Mouse (Mus musculus) urinary bladder, postnatal 36 days (tissue): ENCODE measurements around the gene Gabarapl2.

Experiments
- DNase-seq, 2 experiments: peaks; one replicate each; pipeline ENCODE4 v3.0.0; 2022; ENCODE audit warnings: low spot score in 2 of 2, mixed read lengths in 1 of 2

Gene Gabarapl2

DNA sequence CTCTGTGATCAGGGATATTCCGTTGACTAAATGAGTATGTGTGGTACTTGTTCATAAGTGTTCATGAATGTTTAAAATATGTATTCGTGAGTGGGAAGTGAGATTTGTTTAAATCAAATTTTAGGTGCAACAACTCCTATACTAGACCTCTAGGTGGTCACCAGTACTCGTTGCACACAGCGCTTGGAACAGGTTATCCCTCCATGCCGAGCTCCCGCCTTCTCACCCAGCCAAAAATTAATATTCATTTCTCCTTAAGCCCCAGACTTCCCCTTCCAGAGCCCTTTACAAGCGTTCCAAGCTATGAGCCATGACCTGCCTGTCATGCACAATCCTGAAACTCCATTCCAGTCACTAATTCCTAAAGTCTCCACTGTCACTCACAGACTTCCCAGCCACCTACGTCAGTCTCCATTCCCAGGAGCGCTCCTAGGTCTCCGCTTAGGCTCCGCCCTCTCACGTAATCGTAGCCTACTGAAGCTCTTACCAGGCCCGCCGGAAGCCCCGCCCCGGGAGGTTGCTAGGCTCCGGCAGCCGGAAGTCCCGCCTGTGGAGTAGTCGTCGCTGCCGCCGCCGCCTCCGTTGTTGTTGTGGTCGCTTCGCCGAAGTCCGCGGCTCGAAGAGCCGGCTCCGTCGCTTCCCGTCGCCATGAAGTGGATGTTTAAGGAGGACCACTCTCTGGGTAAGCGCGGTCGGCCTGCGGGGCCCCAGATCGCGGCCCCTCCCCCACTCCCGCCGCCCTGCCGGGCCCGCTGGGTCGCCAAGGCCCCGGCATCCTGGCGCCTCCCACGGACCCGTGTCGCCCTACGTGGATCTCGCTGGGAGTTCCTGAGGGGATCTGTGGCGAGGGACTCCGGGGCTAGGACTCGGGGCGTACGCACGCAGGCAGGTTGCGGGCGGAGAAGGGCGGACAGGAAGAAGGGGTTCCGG is at the start of gene Gabarapl2:
Gabarapl2 (plus strand) TSS at position 533 of the 930 bp plus-strand sequence.
- DNase-seq = peak; percentile 96 to 97

DNA sequence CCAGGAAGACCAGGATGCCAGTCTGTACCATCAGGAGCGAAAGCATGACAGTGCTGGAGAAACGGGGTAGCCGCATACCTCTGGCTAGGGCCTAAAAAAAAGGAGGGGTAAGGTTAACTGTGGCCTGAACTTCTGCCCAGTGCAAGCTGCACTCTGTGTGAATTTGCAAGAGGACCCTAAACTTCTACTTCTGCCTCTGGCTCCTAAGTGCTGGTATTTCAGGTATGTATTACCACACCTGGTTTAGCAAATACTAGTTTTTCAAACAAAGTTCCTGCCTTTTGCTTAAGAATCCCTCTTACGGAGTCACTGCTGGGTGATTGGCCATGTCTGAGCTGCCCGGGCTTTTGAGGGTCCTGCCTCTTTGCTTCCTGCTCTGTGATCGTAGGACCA is 49.6 kb upstream of the Gabarapl2 start:
- DNase-seq = no peak

DNA sequence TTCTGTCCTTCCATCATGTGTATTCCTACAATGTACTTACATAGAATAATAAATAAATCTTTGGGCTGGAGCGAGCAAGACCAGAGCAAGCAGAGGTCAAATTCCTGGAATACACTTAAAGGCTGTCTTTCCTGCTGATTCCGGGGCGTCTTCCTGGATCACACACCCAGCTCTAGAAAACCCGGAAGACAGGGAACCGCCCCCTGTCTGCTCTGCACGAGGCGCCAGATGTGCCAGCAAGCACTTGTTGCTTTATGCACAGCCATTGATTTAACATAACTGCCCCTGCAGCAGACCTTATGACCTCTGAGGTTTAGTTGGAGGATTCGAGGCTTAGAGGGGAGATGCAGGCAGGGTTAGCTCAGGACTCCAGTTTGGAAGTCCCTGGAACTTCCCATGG is 48.5 kb upstream of the Gabarapl2 start:
- DNase-seq = no peak

DNA sequence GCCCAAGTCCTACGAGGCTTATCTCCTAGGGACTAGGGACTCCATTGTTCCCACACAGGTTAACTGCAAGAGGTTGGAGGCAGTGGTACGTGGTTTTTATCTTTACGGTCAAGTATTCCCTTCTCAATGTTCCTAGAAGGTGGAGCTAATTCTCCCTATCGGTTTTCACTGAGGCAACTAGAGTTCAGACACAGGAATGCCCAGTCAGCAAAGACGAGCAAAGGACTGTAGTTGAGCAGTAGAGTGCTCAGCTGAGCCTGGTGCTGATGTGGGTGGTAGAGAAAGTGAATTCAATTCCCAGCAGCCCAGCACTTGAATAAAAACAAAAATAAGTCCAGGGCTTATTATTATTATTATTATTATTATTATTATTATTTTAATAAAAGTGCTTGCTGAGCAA is 47.9 kb upstream of the Gabarapl2 start:
- no peak for DNase-seq

DNA sequence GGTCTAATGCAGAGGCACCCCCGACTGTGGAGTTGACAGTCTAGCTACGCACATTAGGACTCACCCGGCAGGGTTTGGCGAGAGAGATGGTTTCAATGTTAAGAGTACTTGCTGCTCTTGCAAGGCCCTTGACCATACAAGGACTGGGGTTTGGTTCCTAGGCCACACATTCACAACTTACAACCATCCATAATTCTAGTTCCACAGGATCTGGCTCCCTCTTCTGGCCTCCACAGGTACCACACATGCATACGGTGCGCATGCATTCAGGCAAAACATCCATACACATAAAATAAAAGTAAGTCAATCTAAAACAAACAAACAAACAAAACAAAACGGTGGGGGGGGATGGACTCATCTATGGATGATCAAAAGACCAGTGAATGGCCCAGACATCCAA is 45.5 kb upstream of the Gabarapl2 start:
- DNase-seq = no peak

DNA sequence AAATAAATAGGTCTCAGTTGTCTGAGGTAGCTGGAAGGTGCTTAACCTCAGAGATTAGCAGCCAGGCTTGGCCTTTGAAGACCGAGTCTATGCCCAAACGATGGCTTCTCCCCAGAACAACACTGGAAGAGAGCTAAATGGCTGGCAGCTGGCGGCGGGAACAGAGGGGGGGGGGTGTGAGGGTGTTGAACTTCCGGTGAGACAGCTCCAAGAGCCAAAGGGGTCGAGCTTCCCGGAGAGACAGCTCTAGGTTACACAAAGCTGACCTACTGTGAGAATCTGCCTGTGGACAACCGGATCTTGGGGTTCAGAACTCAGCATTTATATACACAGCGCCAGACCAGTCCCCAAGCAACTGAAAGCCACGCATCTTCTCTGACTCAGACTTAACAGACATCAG is 41.9 kb upstream of the Gabarapl2 start:
- DNase-seq = no peak

DNA sequence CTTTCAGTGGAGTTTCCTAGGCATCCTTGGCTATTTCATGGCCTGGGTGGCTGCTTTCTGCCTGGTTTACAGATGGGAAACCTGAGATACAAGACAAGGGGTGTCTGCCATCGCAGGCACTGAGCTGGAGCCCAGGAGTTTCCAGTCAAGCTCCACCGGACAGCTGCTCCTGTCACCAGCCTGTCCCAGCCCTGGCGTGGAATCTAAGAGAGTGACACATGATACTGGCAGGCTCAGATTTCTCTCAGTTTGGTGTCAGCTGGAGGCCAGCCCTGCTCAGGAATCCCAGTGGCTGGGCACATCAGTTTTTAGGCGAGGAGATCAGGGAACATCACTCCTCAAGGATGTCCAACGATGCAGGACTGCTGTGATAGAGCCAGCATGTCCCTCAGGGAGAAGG is 38.4 kb upstream of the Gabarapl2 start:
- DNase-seq = no peak

DNA sequence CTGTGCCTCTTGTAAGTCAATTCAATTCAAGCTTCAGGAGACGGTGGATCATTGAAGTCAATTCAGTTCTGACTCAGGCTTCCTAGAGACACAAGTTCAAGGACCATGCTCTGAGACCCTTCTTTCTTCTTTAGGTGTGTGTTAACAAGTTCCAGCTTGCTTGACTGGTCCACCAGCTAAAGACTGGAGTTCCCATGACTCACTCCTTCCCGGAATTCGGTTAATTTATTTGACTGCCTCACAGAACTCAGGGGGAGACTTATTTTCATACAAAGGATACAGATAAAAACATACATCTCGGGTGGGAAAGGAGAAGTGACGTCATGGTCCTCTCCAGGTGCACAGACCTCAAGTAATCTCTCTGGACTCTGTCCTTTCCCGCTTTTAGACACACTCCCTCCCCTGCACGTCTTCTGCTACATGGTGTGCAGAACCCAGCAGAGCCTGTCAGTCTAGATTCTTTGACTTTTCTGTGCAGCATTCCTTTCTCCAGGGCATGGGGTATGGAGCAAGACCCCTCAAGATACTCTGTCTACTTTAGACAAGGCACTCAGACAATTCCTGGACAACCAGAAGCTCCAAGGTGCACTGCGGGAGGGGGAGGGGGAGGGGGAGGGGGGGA is 34.9 kb upstream of the Gabarapl2 start:
- no peak for DNase-seq

DNA sequence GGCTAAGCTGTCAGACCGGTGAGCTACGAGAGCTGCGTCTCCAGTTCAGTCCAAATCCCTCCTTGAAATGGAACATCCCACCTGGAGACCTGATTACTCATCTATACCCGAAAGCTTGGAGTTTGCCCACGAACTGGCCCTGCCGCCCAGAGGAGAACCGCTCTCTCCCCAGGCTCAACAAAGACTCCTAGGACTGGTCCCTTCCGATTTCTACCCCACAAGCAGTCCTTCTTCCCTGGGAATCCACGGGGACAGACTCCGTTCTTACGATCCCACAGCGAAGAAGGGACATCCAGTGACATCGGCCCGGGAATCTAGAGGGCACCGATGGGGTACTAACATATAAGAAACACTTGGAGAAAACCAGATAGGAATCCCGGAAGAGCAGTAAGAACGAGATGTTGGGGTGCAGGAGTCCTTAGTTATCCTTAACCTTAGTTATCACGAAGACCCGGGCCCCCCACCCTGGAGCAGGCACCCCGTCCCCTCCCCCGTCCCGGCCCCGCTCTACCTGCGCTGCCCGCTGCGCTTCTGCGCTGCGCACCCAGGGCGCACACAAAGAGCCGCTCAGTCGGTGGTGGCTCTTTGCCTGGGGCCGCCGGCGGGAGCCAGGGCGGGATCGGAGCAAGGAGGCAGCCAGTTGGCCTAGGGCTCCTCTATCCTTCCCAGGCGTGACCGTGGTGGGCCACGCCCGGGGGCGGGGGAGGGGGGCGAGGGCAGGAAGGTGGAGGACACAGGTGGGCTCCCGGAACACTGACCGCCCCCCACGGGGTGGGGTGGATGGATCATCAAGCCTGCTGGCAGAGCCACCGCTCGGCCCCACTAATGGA is 30.7 kb upstream of the Gabarapl2 start, which contains the start of gene Chst5:
Chst5 (minus strand) TSS at position 827 of the 830 bp plus-strand sequence.
- no peak for DNase-seq

DNA sequence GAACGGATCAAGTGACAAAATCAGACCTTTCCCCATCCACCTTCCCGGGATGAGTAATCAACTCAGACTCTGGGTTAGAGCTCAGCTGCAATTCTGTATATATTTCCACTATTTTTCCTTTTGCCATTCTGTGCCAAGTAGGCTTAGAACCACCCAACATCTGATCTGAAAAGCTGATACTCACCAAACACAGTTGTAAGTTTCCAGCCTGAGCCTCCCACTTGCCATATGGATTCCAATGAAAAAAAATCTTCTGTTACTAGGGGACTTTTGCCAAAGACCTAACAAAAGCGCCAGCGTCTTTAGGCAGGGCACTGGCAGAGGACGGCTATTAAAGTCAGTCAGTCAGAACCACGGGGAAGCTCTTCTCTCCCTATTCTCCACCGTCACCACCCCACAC is 28.9 kb upstream of the Gabarapl2 start:
- no peak for DNase-seq

DNA sequence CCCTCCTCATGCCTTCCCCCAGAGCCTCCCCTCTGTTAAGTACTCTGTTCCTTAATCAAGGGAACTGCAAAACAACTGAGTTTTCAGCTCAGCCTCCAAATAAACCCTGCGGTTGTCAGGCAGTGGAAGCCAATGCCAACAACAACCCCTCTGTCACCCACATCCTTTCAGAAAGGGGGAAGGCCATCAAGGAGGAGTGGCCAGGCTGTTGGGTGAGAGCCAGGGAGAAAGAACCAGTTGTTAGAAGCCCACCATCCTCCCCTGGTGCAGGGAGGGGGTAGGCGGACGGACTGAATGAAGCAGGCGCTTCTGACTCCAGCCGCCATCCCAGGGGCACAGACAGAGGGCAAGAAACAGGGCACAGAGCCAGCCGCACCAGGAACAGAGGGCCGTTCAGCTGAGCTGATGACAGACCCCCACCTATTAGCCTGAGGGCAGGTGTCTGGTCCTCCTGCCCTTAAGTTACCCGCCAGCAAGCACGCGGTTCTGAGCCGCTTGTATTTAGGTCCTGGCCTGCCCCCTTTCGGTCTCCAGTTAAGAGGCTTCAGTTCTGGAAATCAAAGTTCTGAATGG is 27.6 kb upstream of the Gabarapl2 start:
- no peak for DNase-seq

DNA sequence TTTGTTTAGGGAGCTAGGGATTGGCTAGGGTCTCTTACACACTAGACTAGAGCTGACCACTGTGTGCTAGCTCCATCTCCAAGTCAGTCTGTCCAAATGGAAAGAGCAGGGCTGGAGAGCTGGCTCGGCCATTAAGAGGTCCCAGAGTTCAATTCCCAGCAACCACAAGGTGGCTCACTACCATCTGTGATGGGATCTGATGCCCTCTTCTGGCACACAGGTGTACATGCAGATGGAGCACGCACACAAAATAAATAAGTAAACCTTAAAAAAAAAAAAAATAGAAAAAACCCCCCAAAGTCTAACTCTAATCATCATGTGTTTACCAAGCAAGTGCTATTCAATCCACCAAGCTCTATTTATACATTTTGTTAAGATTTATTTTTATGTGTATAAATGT is 20.8 kb upstream of the Gabarapl2 start:
- DNase-seq = no peak

DNA sequence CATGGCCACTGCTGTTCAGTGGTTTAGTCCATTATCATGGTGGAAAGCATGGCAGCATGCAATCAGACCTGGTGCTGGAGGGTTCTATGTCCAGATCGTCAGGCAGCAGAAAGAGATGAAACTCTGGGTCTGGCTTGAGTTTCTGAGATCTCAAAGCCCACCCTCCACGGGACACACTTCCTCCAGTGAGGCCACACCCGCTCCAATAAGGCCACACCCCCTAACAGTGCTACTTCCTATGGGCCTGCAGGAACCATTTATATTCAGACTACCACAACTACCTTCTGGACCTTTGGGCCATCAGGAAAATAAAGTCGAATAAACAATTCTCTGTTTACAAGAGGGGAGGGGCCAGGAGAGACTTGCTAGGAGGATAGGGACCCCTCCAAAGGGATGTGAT is 19.5 kb upstream of the Gabarapl2 start:
- DNase-seq = no peak

DNA sequence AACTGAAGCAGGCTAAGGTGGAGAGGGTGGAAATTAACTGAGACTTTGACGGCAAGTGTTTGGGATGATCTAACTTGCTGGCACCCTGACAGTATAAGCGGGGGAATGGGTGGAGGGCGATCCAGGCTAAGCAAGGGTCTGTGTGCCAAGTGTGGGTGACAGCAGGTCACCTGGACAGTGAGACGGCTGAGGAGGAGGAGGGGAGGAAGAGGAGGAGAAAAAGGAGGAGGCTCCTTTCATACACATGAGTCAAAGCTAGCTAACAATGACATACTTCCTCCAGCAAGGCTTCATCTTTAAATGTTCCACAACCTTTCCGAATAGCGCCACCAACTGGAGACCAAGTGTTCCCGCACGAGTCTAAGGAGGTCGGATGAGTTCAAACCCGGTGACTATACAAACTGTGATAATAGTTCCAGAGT is 17.1 kb upstream of the Gabarapl2 start:
- DNase-seq = peak; percentile 31 to 43

DNA sequence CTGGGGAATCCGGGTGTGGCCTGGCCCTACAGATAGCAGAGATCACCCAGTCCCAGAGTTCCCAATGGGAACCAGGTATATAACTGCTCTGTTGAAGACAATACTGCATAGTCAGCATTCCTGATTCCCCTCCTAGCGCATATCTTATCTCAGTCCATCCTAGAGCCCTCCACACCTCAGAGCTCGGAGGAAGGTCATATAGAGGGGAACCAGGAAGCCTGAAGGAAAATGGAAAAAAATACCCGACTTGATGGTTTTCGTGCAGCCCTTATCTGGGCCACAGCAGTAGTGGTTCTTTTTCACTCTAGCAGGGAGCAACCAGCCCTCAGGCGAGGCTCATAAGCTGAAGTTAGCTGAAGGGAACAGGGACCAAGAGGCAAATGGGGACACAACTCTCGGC is 15.5 kb upstream of the Gabarapl2 start:
- DNase-seq = no peak

DNA sequence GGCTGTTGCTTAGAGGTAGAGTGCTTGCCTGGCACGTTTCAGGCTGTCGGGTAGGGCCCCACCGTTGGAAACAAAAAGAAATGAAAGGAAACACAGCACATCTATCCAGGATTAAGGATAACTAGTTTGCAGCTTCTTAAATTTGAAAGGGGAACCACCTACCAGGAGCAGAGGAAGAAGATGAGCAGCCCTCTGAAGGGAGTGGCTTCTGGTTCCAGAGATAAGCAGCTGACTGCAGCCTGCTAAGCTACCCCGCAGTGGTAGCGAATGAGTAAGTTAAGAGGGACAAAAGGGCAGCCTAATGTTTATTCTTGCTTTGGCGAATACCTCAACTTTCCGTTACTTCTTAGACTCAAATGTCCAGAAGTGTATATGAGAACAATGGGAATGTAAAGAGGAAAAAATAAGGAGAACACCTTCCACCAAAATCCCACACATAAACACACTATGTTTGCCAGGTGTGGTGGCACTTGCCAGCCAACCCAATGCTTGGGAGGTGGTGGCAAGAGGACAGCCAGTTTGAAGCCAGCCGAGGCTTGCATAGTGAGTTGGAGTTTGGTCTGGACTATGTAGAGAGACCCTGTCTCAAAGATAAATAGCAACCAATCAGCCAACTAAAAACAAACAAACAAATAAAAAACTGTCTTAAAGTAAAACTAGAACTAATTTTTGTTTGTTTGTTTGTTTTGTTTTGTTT is 10.7 kb upstream of the Gabarapl2 start:
- no peak for DNase-seq

DNA sequence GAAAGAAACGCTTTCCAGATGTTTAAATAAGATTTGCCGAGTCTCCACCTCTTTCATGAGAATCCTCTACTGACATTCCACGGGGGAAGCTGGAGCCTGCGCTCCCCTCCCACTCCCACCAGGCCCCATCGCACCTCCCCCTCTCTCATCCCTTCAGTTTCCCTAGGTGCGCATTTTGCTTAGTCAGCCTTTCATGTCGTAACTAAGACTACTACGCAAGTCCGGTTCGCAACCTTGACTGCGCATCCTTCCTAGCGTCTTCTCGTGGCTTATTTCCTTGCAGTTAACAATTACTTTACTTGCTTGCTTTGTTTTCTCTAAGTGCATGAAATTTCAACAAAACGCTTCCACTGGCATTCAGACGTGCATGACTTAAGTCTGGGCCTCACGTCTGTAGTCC is 8.8 kb upstream of the Gabarapl2 start:
- no peak for DNase-seq

DNA sequence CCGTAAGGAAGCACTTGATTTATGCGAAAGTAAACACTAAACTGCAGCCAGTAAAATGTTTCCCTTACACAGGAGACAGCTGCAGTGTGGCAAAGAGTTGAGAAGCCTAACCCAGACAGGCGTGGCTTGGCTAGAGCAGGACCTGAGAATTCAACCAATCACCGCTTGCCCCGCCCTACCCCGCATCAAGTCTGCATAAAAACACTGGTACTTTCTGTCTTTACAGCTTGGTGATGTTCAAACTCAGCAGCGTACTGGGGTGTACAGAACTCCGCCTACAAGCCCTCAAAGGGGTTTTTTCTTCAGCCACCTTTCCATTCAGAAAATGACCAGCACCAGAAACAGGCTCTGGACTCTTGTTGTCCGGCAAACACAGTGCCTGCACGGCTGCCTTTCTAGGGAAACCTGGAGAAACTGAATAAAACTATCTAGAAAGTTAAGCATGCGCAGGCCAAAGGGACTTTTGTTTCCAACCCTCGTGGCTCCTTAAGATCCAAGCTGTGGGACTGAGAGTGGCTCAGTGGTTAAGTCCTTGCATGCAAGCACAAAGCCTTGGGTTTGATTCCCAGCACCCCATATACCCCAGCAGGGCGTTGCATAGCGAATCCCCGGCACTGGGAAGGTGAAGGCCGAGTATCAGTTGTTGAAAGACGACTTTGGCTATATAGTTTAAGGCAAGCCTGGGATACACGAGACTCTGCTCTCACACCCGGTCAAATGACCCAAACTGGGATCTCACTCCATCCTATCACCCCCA is 7.7 kb upstream of the Gabarapl2 start:
- peak; percentile 62 to 74 for DNase-seq

DNA sequence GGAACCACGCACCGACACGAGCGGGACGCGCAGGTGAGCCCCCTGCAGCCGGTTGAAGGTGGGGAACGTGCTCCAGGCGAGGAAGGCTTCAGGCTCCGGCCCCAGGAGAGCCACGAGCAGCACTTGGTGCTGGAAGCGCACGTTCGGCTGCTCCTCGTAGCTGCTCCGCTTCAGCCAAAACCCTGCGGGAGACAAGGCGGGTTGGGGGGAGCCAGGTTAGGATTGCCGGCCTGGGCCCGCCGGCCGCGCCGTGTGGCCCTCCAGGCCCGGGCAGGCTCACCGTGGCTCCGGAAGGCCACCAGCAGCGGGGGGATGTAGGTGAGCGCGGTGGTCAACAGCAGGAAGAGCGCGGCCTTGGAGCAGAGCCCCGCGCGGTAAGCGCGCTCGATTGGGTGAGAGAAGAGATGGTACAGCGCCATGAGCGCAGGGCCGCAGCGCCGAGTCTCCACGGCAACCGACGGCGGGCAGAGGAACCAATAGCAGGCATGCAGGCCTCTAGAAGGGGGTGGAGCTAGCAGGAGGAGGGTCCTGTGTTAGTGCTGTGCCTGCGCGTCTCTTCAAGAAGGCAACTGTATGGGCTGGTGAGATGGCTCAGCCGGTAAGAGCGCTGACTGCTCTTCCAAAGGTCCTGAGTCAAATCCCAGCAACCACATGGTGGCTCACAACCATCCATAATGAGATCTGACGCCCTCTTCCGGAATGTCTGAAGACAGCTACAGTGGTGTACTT is 7.0 kb upstream of the Gabarapl2 start, which contains the start of gene Tmem231:
Tmem231 (minus strand) TSS at position 534 of the 729 bp plus-strand sequence.
- DNase-seq = peak; percentile 79 to 87

DNA sequence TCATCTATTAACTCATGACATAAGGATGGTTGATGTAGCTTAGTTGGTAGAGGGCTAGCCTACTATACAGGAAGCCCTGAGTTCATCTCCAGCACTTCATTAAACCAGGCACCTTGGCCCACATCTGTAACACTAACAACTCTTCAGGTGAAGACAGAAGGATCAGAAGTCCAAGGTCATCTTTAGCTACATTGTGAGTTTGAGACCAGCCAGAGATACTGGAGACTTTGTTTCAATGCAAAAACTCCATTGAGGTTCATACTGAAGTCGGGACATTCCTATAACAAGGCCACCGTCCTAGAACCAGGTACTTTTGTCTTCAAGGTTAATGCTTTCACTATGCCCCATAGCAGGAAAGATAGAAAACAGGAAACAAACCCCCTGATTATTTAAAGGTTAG is 6.3 kb upstream of the Gabarapl2 start:
- no peak for DNase-seq
